Mouse (Mus musculus) embryonic fibroblast, embryonic 13.5 days (primary cell): ENCODE results near the gene Il11ra1.

Source experiments
- CTCF ChIP-seq: IDR thresholded peaks from 2 replicates; pipeline ENCODE4 v1.5.1; 2011; ENCODE audit warnings: mild to moderate bottlenecking, control low read depth, low read length, moderate library complexity, borderline replicate concordance; ENCODE audit not compliant: insufficient read depth
- POLR2A ChIP-seq: IDR thresholded peaks from 2 replicates; pipeline ENCODE4 v1.6.1; 2011; ENCODE audit warnings: low read depth, mild to moderate bottlenecking, control low read depth, low read length, moderate library complexity

GRCm38 (mm10) chr4:41708192-41708745 is 8.5 kb downstream of the Il11ra1 start:
- no peak for TF ChIP-seq CTCF
- TF ChIP-seq POLR2A: no peak
